Mouse (Mus musculus): ENCODE results near the gene R3hdml.
A peak's percentile ranks its signal among the peaks of the same experiment; 100 is the strongest.
"Not testable (repeated sequence)": the region's sequence is repeated elsewhere in the genome, so short reads cannot be mapped to it uniquely, and the experiment has no call there.

R3hdml gene

GRCm38 (mm10) chr2:163492018-163492417 is at the start of gene R3hdml:
Gene R3hdml, plus strand, starts transcription at chr2:163492318.
- DNase-seq (ENCODE audit: inconsistent age in 2 of 2, low spot score in 1 of 2): no peak

GRCm38 (mm10) chr2:163443543-163443942 is 48.6 kb upstream of the R3hdml start:
- DNase-seq (ENCODE audit: inconsistent age in 2 of 2, low spot score in 1 of 2): no peak

GRCm38 (mm10) chr2:163444017-163444416 is 48.1 kb upstream of the R3hdml start:
- DNase-seq (ENCODE audit: inconsistent age in 2 of 2, low spot score in 1 of 2): no peak

GRCm38 (mm10) chr2:163447375-163447774 is 44.7 kb upstream of the R3hdml start:
- DNase-seq (ENCODE audit: inconsistent age in 2 of 2, low spot score in 1 of 2): no peak

GRCm38 (mm10) chr2:163449276-163449675 is 42.8 kb upstream of the R3hdml start:
- DNase-seq (ENCODE audit: inconsistent age in 2 of 2, low spot score in 1 of 2): no peak

- DNase-seq (ENCODE audit: inconsistent age in 2 of 2, low spot score in 1 of 2): peak in 1 of 2 experiments; percentile 26
Measured at GRCm38 (mm10) chr2:163450668-163451295, 41.3 kb upstream of the R3hdml start.

GRCm38 (mm10) chr2:163452738-163453137 is 39.4 kb upstream of the R3hdml start:
- DNase-seq (ENCODE audit: inconsistent age in 2 of 2, low spot score in 1 of 2): peak in 1 of 2 experiments; percentile 72

- DNase-seq (ENCODE audit: inconsistent age in 2 of 2, low spot score in 1 of 2): peak in 1 of 2 experiments; percentile 64
Measured at GRCm38 (mm10) chr2:163453378-163453777, 38.7 kb upstream of the R3hdml start.

- no peak for DNase-seq (ENCODE audit: inconsistent age in 2 of 2, low spot score in 1 of 2)
Measured at GRCm38 (mm10) chr2:163458539-163459265, 33.4 kb upstream of the R3hdml start.

GRCm38 (mm10) chr2:163459380-163459779 is 32.7 kb upstream of the R3hdml start:
- DNase-seq (ENCODE audit: inconsistent age in 2 of 2, low spot score in 1 of 2): no peak

GRCm38 (mm10) chr2:163460622-163461021 is 31.5 kb upstream of the R3hdml start:
- DNase-seq (ENCODE audit: inconsistent age in 2 of 2, low spot score in 1 of 2): no peak

GRCm38 (mm10) chr2:163461307-163461706 is 30.8 kb upstream of the R3hdml start:
- DNase-seq (ENCODE audit: inconsistent age in 2 of 2, low spot score in 1 of 2): not testable (repeated sequence)

- DNase-seq (ENCODE audit: inconsistent age in 2 of 2, low spot score in 1 of 2): no peak
Measured at GRCm38 (mm10) chr2:163462386-163462785, 29.7 kb upstream of the R3hdml start.

- no peak for DNase-seq (ENCODE audit: inconsistent age in 2 of 2, low spot score in 1 of 2)
Measured at GRCm38 (mm10) chr2:163462801-163463200, 29.3 kb upstream of the R3hdml start.

GRCm38 (mm10) chr2:163463251-163463769 is 28.8 kb upstream of the R3hdml start:
- no peak for DNase-seq (ENCODE audit: inconsistent age in 2 of 2, low spot score in 1 of 2)

- no peak for DNase-seq (ENCODE audit: inconsistent age in 2 of 2, low spot score in 1 of 2)
Measured at GRCm38 (mm10) chr2:163463998-163464397, 28.1 kb upstream of the R3hdml start.

- peak in 1 of 2 experiments; percentile 41 for DNase-seq (ENCODE audit: inconsistent age in 2 of 2, low spot score in 1 of 2)
Measured at GRCm38 (mm10) chr2:163464562-163464961, 27.6 kb upstream of the R3hdml start.

GRCm38 (mm10) chr2:163466771-163467170 is 25.3 kb upstream of the R3hdml start:
- DNase-seq (ENCODE audit: inconsistent age in 2 of 2, low spot score in 1 of 2): no peak

GRCm38 (mm10) chr2:163467585-163467984 is 24.5 kb upstream of the R3hdml start:
- peak; percentile 74 to 90 for DNase-seq (ENCODE audit: inconsistent age in 2 of 2, low spot score in 1 of 2)

- DNase-seq (ENCODE audit: inconsistent age in 2 of 2, low spot score in 1 of 2): peak; percentile 45 to 78
Measured at GRCm38 (mm10) chr2:163468866-163469265, 23.3 kb upstream of the R3hdml start.

GRCm38 (mm10) chr2:163469711-163470110 is 22.4 kb upstream of the R3hdml start:
- DNase-seq (ENCODE audit: inconsistent age in 2 of 2, low spot score in 1 of 2): no peak

- peak; percentile 66 to 87 for DNase-seq (ENCODE audit: inconsistent age in 2 of 2, low spot score in 1 of 2)
Measured at GRCm38 (mm10) chr2:163471136-163471535, 21.0 kb upstream of the R3hdml start.
